Mouse (Mus musculus) left cerebral cortex, postnatal 14 days (tissue): Measurements from ENCODE around the gene Gtf2i. TPM values are rescaled to one million over a fixed set of nuclear protein-coding genes. Genes with fewer than 3 reads are reported as not detected.

Source experiments
- DNase-seq, 2 experiments: peaks; one replicate each; pipeline ENCODE4 v3.0.0; 2021 to 2022; ENCODE audit warnings: low spot score in 2 of 2, mixed read lengths in 1 of 2
- intact Hi-C: fragments of 180-260 bp; cut with DNase I; formaldehyde crosslinking; loops from one replicate; pipeline ENCODE4 v1.15.1; 2025
- microRNA-seq, 2 experiments: library from miRNA; unstranded; fragments of <30 nt; microRNA quantifications; one replicate each; pipeline ENCODE4 v1.2.0; 2022
- total RNA-seq, 2 experiments: library from RNA; stranded (reverse); gene quantifications; 2 replicates each; pipeline ENCODE4 v1.2.3; 2021

Gene Gtf2i
- total RNA-seq, 2 experiments from 2014 or later: 205 to 240 TPM

DNA sequence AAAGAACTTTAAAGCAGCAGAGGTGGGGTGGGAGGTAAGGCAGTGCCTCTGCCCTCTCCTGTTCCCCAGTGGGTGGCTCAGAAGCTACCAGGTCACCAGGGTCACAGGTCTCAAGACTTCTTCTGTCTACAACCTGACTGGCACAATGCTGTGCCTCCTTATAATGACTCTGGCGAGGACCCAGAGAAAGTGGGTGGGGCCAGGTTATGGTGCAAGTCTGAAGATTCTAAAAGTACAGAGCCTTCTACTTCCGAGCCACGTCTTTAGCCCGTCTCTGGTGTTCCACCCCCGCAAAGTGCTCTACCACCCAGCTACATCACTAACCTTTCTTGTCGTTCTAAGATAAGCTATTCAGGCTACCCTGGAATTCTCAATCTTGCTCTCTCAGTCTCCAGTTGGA lies 82.4 kb downstream of the Gtf2i start:
- intact Hi-C loops: no loop called here
- no peak for DNase-seq

DNA sequence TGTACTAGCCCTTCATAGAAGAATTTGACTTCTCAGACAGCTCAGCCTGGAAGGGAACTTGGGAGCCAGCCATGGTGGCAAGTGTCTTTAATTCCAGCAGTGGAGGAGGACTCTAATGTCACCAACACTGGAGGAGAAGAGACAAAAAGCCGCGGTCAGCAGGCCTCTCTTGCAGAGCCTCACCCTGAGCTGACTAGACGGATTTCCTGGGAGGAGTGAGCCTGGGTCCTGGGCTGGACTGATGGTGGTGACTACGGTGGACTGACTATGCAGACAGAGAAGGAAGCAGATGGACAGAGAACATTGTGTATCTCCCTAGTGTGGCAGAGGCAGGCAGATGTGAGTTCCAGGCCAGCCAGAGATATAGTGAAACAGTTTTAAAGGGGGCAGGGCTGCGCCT lies 83.2 kb downstream of the Gtf2i start:
- intact Hi-C loops: no loop called here
- DNase-seq: peak; percentile 48 to 55

DNA sequence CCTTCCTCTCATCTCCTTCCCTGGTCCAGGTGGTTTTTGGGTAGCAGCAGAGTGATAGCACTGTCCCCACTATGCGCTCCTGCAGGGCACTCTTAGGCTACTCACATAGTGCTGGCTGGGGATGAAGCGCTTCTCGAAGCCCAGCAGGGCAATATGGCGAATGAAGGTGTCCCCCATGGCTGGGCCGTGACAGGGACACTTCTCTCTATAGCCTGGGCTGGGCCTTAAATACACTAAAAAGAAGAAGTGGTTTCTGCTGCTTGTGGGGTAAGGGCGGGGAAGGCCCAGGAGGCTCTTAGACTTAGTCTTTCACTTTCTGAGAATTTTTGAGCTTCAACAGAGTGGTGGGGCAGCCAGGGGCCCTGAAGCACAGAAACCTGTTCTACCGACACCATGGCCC lies 85.2 kb downstream of the Gtf2i start, which contains the start of gene Ncf1:
Ncf1 (minus strand) TSS at position 235 of the 400 bp plus-strand sequence.
- intact Hi-C loops: no loop called here
- DNase-seq: no peak

DNA sequence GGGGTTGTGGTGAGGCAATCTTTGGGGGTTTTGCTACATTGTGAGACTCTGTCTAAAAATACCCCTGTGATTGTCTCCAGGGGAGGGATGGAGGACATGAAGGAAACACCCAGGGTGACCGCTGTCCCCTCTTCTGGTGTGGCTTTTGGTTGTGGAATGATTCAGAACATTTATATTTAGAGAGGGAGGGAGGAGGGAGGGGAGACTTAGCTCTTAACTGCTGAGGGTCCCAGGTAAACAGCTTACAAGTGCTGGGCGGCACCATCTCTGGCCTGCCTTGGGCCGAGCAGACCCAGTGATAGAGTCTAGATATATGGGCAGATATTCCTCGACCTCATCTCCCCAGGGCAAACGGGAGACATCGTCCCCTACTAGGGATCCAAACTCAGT lies 86.3 kb downstream of the Gtf2i start:
- DNase-seq: no peak
- intact Hi-C loops: no loop called here

DNA sequence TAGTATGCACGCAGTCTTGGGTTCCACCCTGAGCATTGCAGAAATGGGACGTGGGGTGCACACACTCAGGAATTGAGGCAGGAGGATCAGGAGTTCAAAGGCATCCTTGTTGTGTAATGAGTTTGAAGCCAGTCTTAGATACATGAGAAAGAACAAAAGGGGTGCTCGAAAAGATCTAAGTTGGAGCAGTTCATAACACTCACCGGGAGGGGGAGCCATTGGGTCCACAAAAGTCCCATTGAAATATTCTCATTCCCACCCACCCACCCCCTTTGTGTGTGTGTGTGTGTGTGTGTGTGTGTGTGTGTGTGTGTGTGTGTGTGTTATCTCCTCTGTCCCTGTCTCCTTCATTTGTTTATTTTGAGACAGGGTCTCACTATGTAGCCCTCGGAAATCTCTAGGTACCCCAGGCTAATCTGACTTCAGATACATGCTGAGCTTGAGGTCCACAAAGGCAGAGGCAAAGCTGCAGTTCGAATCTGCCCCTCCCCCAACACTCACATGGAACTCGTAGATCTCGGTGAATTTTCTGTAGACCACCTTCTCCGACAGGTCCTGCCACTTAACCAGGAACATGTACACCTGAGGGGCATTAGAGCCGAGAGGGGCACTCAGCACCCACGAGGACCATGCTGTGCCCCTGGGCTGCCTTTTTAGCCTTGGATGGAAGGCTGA lies 86.8 kb downstream of the Gtf2i start:
- intact Hi-C loops: no loop called here
- DNase-seq: peak in 1 of 2 experiments; percentile 76

DNA sequence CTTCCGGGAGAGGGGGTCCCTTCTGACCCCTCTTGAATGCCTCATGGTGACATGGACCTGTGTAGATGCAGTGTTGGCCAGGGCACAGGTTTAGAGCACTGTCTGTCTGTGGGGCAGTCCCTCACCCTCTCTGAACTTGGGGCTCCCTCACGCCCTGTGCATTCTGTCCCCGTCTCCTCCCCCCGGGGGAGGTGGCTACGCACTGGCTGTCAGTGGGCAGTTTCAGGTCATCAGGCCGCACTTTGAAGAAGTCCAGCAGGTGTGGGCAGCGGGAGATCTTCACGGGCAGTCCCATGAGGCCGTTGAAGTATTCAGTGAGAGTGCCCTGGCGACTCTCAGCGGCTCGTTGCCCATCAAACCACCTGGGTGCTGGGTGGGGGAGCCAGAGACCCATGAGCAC lies 87.6 kb downstream of the Gtf2i start:
- intact Hi-C loops: no loop called here
- DNase-seq: no peak

DNA sequence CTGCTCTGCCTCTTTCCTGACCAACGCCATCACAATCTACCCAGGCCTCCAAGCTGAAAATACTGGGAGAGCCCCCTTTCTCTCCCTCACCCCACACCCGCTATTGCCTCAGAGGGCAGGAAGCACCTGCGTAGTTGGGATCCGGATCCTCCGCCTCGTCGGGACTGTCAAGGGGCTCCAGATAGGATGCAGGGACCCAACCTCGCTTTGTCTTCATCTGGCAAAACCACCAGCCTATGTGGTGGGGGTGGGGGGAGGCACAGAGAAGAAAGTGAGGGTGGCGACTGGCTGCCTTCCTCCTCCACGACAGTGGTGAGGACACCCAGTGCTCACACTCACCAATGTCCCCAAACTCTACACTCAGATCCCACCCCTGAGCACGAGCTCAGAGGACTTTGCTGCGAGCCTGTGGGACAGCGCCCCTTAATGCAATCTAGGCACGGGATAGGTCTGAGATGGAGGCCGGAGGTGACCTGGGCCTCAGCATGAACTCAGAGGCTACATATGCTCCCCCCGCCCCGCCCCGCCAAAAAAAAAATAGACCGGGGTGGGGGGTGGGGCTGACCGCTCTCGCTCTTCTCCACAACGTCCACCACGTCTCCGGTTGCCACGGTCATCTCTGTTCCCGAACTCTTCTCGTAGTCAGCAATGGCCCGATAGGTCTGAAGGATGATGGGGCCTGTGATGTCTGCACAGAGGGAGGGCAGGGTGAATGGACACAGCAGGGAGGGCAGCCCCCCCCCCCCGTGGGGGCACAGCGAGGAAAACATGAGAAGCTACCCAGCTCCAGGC lies 89.3 kb downstream of the Gtf2i start:
- intact Hi-C loops: no loop called here
- no peak for DNase-seq

DNA sequence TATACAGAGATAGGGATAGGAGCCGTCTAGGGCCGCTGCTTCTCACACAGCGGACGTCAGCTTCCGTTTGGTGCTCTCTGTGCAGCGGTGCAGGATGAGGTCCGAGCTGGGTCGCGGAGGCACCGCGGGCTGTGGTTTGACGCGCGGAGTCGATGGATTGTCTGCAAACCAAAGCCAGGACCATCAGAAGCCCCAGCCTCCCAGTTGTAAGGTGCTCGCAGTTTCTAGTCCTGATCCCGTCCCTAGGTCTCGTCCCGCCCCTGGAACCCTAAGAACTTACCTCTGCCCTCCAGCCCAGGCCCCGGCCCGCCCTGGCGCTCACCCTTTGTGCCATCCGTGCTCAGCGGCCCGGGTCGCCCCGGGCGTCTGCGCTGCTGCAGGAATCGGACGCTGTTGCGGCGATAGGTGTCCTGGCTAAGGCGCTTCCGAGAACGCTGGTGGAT lies 92.8 kb downstream of the Gtf2i start:
- DNase-seq: no peak
- intact Hi-C loops: no loop called here

DNA sequence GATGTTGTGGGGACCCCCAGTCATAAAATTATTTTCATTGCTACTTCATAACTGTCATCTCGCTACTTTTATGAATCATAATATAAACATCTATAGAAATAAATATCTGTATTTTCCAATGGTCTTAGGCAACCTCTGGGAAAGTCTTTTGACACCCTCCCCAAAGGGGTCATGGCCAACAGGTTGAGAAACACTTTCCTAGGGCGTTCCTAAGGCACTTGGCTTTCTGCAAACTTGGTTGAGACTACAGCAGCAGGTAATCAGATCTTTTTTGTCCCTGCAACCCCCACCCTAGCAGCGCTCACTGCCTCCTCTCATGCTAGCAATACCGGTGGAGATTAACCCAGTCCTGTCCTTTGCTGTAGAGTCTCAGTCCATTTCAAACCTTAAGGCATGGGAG lies 93.3 kb downstream of the Gtf2i start:
- no peak for DNase-seq
- intact Hi-C loops: no loop called here

DNA sequence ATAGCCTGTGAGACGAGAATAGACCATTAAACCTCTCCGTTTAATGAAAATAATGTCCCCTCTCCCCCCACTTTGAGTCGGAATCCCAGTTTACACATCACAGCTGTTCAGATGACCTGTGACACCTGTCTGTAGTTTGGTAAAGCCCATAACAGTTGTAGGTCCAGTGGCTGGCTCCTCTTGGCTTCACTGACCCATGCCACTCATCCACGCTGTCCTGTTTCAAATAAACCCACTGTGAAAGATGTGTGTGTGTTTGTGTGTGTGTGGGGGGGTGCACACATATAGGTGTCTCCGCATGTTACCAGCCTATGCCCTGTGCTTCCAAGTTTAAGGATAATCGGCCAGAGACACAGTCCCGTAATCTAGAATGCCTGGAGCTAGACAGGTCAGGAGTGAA lies 96.7 kb downstream of the Gtf2i start:
- DNase-seq: no peak
- intact Hi-C loops: no loop called here

DNA sequence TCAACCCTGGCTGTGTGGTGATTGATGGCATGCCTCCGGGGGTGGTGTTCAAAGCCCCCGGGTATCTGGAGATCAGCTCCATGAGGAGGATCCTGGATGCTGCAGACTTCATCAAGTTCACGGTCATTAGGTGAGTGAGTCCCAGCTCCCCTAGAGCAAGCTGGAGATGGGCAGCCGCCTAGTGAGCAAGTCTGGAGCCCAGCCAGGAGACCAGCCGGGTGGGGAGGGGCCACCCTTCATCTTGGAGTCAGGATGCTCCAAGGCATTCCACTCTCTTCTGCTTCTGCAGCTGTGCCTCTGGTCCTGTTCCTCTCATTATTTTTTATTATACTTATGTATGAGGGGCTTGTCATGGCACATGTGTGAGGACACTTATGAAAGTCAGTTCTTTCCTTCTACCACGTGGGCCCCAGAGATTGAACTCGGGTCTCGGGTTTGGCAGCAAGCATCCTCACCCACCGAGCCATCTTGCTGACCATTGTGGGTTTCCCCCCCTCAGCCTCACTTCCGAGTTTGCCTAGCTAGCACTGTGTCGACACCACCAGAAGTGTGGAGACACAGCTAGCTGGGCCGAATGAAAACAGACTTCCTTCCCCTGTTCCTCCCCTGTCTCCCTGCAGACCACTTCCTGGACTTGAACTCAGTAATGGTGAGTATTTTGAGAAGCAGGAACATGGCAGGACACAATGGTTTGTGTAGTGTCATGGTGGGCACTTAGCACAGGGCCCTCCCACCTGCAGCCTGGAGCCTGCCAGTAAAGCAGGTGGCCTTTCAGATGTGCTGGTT lies 100.3 kb downstream of the Gtf2i start:
- intact Hi-C loops: no loop called here
- DNase-seq: no peak

DNA sequence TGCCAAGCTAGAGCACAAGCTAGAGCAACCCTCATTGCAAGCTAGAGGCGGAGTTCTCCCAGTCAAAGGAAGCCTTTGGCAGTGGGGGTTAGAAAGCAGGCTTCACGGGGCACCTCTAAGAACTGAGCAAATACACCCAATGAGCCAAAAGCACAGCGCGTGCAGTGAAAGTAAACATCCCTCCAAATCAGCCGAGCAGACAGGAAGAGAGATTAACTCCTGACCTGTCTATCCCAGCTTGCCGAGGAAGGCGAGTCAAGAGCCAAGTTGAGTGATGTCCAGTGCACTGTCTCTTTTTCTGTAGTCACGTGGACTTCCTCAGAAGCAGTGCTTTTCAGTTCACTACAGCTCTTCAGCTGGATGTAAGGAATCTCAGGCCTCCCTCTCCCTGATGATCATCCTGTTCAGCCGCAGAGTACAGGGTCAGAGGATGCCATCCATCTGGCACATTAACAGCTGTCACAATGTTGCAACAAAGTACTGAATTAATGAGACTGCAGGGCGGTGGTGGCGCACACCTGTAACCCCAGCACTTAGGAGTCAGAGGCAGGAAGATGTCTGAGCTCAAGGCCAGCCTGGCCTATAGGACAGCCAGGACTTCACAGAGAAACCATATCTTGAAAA lies 104.5 kb downstream of the Gtf2i start:
- no peak for DNase-seq

DNA sequence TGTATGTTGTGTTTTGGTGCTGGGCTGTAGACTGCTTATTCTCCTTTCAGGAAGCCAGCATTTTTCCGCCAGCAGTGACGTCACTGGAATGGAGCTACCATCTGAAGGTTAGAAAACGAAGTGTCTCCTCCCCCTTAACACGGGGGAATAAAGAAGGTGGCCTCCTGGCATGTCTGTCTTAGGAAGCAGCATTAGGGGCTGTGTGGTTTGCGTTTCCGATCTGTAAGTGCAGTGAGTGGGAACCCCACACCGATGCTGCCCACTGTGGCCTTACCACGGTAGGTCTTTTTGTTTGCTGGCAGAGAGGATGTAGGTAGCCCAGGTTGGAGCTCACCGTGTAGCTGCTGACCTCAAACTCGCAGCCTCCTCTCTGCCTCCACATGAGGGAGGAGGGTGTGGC lies 107.8 kb downstream of the Gtf2i start:
- DNase-seq: no peak
- intact Hi-C loops: no loop called here

More for the DNA sequence above, 104.5 kb downstream of the Gtf2i start:
- intact Hi-C loops: no loop called here

DNA sequence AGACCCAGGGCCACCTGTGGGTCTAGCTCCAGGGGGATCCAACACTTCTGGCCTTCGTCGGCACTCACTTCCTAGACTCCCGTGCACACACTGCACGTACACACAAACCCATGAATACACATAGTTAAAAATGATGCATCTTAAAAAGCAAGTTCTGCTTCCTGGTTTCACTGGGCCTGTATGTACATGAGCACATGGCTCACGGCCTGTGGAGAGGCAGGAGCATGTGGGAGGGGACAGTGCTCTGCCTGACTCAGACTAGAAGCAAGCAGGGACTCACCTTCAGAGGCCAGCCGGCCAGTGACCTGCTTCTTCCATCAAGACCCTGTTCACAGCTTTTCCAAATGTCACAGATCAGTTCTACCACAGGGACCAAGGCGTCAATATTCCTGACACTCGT lies 120.9 kb downstream of the Gtf2i start:
- no peak for DNase-seq
- intact Hi-C loops: no loop called here

DNA sequence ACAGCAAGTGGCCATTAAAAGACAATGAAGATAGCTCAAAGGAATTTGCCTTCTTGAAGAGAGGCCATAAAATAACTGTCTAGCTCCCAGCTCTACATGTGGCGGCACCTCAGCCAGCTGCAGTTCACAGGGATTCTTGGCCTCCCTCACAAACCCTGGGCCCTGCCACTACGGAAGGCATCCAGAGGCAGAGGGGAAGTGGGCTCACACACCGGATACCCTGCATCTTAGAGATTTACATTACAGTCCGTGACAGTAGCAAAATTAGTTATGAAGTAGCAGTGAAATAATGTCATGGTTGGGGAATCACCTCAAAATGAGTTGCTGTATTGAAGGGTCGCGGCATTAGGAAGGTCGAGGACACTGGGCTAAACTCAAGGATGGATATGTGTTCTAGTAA lies 126.0 kb downstream of the Gtf2i start:
- no peak for DNase-seq
- intact Hi-C loops: no loop called here

Small RNA genes lying within 50 kb of the gene (microRNA-seq; reads per million reads assigned to microRNA genes)
- 0 reads per million in 2 experiments for gene Mir3965

Other genes starting within 250 kb of the Gtf2i start
- 10 to 100 TPM; 65.7 to 67.8 TPM for gene Castor2, start 215.0 kb downstream of the Gtf2i start, total RNA-seq
- gene Rcc1l, start 138.0 kb downstream of the Gtf2i start, total RNA-seq: 10 to 100 TPM; 15.7 to 16.0 TPM
- gene Gtf2ird2, start 130.7 kb downstream of the Gtf2i start, total RNA-seq: 10 to 100 TPM; 14.5 to 15.4 TPM
- 1 to 10 TPM; 6.7 to 9.2 TPM for gene Ncf1, start 85.1 kb downstream of the Gtf2i start, total RNA-seq
- 10 to 100 TPM; 36.4 to 43.8 TPM for gene Gtf2ird1, start 142.0 kb upstream of the Gtf2i start, total RNA-seq
- gene Clip2, start 237.7 kb upstream of the Gtf2i start, total RNA-seq: 100 to 1,000 TPM; 113 to 116 TPM
- under 1 TPM in 1 of 2 experiments, not detected in 1; 0.32 TPM for gene Syna, start 245.4 kb upstream of the Gtf2i start, total RNA-seq